Mouse (Mus musculus): Measurements from ENCODE around the gene Zfp827.

The Zfp827 gene

GRCm38 (mm10) chr8:79224363-79224762 is 196.1 kb downstream of the Zfp827 start:
- no peak for DNase-seq (ENCODE audit: low spot score)

GRCm38 (mm10) chr8:79225586-79225985 is 197.3 kb downstream of the Zfp827 start:
- no peak for DNase-seq (ENCODE audit: low spot score)

- no peak for DNase-seq (ENCODE audit: low spot score)
Measured at GRCm38 (mm10) chr8:79226046-79226445, 197.8 kb downstream of the Zfp827 start.

GRCm38 (mm10) chr8:79227194-79227593 is 199.0 kb downstream of the Zfp827 start:
- DNase-seq (ENCODE audit: low spot score): no peak

GRCm38 (mm10) chr8:79227916-79228315 is 199.7 kb downstream of the Zfp827 start:
- DNase-seq (ENCODE audit: low spot score): no peak

- no peak for DNase-seq (ENCODE audit: low spot score)
Measured at GRCm38 (mm10) chr8:79229266-79229888, 201.1 kb downstream of the Zfp827 start.

- DNase-seq (ENCODE audit: low spot score): no peak
Measured at GRCm38 (mm10) chr8:79239320-79239719, 211.1 kb downstream of the Zfp827 start.

- DNase-seq (ENCODE audit: low spot score): no peak
Measured at GRCm38 (mm10) chr8:79239996-79240395, 211.8 kb downstream of the Zfp827 start.
